Mouse (Mus musculus) neural tube, embryonic 11.5 days (tissue): ENCODE data around the gene Hmg20a. TPM values are rescaled to one million over a fixed set of nuclear protein-coding genes. Genes with fewer than 3 reads are reported as not detected.
"Not testable (repeated sequence)": the region's sequence is repeated elsewhere in the genome, so short reads cannot be mapped to it uniquely, and the experiment has no call there.

Experiments used
- ATAC-seq: fragments of 200-750 bp; cut with Nextera tagmentation; 2 replicates; pipeline ENCODE4 v1.8.0; 2017; ENCODE audit warnings: moderate number of reproducible peaks, mild to moderate bottlenecking, moderate TSS enrichment, moderate library complexity; ENCODE audit not compliant: insufficient read depth, low FRiP score, low TSS enrichment
- DNase-seq: peaks from one replicate; pipeline ENCODE4 v3.0.0-alpha.2; 2015; ENCODE audit warnings: low spot score
- H3K27ac ChIP-seq: fragments of 300-500 bp; sonication (generic); 2 replicates; pipeline ENCODE4 v1.5.1; 2014; ENCODE audit warnings: low read depth, mild to moderate bottlenecking, low read length
- H3K27me3 ChIP-seq: fragments of 300-500 bp; sonication (generic); 2 replicates; pipeline ENCODE4 v1.6.1; 2014; ENCODE audit warnings: mild to moderate bottlenecking, low read length, mixed read lengths; ENCODE audit not compliant: control insufficient read depth, insufficient read depth
- H3K36me3 ChIP-seq: fragments of 300-500 bp; sonication (generic); 2 replicates; pipeline ENCODE4 v1.6.1; 2014; ENCODE audit warnings: mild to moderate bottlenecking, low read length, moderate library complexity, mixed read lengths; ENCODE audit not compliant: control insufficient read depth, insufficient read depth
- H3K4me1 ChIP-seq: fragments of 300-500 bp; sonication (generic); 2 replicates; pipeline ENCODE4 v1.6.1; 2014; ENCODE audit warnings: low read length, mixed read lengths; ENCODE audit not compliant: control insufficient read depth, insufficient read depth
- H3K4me2 ChIP-seq: fragments of 300-500 bp; sonication (generic); 2 replicates; pipeline ENCODE4 v1.6.1; 2014; ENCODE audit warnings: low read depth, mild to moderate bottlenecking, moderate library complexity
- H3K4me3 ChIP-seq: fragments of 300-500 bp; sonication (generic); 2 replicates; pipeline ENCODE4 v1.5.1; 2014; ENCODE audit warnings: low read depth, low read length
- H3K9ac ChIP-seq: fragments of 300-500 bp; sonication (generic); 2 replicates; pipeline ENCODE4 v1.6.1; 2014; ENCODE audit warnings: mild to moderate bottlenecking, low read length
- H3K9me3 ChIP-seq: fragments of 300-500 bp; sonication (generic); 2 replicates; pipeline ENCODE4 v1.6.1; 2016; ENCODE audit warnings: low read length; ENCODE audit not compliant: control insufficient read depth
- WGBS: fragments of 180-500 bp; shearing (Covaris S2); extraction: QIAGEN DNeasy Blood & Tissue Kit; methylation state at CpG from one replicate; pipeline ENCODE4 v1.1.7; 2014; 5-methylcytosine and 5-hydroxymethylcytosine counted together
- polyA plus RNA-seq: library from polyadenylated mRNA; unstranded; fragments of >200 nt; fragmentation: Nextera tagmentation; extraction: Ambion mirVana; gene quantifications from 2 replicates; pipeline ENCODE4 v1.2.1, GENCODE M21; 2014

Gene Hmg20a
- polyA plus RNA-seq, 1 experiment from 2014 or later: 68.2 TPM

DNA sequence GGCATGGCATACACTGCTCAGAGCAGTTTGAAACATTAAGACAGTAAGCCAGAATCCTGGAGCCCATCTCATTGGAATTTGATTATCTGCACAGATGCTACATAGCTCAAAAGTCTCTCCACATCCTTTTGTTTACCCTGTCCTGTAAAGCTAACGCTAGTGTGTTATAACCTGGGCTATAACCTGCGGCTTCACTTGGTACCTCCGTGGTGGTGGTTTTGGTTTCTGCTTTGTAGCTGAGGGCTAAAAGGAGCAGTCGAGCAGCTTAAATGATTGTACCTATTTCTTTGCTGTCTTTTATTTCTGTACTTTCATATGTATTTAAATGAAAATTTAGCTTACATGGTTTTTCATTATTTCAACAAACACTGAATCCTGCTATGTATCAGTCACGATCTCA lies 3.6 kb downstream of the Hmg20a start:
- Histone ChIP-seq H3K27me3 (no peaks in the 10 kb centered on the region), H3K9me3 (no peaks in the 10 kb centered on the region), H3K4me2 (no peak overlapping the region), H3K4me3 (no peak overlapping the region), H3K4me1 (peaks cover under 1% of the 10 kb centered on the region; the same call in 1 of the 2 replicates), H3K36me3 (no peaks in the 10 kb centered on the region), H3K27ac (no peak overlapping the region), H3K9ac (no peak overlapping the region)
- ATAC-seq (no peak), DNase-seq (no peak)
- 84% methylated on average over 5 of the region's 5 CpGs for WGBS

DNA sequence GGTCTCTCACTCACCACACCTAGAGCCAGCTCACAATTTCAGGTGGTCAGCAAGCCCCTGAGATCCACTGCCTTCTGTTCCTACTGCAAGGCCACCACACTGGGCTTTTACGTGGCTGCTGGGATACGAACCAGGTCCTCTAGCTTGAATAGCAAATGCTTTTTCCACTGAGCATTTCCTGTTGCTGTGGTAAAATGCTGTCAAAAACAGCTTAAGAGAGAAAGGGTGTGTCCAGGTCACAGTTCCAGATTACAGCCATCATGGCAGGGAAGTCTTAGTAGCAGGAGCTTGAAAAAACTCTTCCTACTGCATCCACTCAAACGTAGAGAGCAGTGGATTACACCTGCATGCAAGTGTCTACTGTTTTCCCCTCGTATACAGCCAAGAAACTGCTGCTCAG lies 6.5 kb downstream of the Hmg20a start:
- DNase-seq: no peak
- no peaks in the 10 kb centered on the region for H3K9me3 ChIP-seq
- H3K27me3 ChIP-seq: no peaks in the 10 kb centered on the region
- 84% methylated on average over 4 of the region's 4 CpGs for whole genome bisulfite sequencing
- no peak overlapping the region for H3K27ac ChIP-seq
- no peak for ATAC-seq
- no peak overlapping the region for H3K4me2 ChIP-seq
- no peak overlapping the region for H3K9ac ChIP-seq
- no peak overlapping the region for H3K4me3 ChIP-seq
- no peaks in the 10 kb centered on the region for H3K4me1 ChIP-seq
- H3K36me3 ChIP-seq: no peaks in the 10 kb centered on the region

DNA sequence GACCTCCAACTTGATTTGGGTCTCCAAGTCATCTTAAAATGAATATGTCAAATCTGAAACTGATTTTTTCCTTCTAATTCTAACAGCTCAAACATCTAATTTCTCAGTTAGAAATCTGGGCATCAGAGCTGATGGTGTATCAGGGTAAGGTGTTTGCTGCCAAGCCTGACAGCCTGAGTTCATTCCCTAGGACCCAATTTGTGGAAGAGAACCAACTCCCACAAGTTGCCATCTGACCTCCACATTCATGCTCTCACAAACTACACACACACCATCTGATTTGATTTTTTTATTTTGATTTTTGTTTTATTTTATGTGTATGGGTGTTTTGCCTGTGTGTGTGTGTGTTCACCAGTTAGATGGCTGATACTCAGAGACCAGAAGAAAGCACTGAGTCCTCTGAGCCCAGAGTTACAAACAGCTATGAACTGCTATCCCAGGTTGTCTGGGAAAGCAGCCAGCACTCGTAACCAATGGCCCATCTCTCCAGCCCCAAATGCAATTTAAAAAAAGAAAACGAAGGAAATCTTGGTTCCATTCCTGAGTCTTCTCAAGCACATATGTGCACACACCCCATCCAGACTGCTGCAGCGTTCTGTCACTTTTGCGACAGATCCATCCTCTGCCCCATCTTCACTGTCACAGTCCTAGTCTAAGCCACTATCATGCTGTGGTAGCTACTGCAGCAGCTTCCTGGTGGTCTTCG lies 17.6 kb downstream of the Hmg20a start:
- H3K27ac ChIP-seq: no peak overlapping the region
- DNase-seq (no peak), ATAC-seq (no peak)
- no peaks in the 10 kb centered on the region for H3K27me3 ChIP-seq
- no peak overlapping the region for H3K9ac ChIP-seq
- no peak overlapping the region for H3K4me2 ChIP-seq
- WGBS: 94% methylated on average over 5 of the region's 5 CpGs
- H3K4me3 ChIP-seq: no peak overlapping the region
- no peaks in the 10 kb centered on the region for H3K36me3 ChIP-seq
- H3K4me1 ChIP-seq: no peaks in the 10 kb centered on the region
- no peaks in the 10 kb centered on the region for H3K9me3 ChIP-seq

DNA sequence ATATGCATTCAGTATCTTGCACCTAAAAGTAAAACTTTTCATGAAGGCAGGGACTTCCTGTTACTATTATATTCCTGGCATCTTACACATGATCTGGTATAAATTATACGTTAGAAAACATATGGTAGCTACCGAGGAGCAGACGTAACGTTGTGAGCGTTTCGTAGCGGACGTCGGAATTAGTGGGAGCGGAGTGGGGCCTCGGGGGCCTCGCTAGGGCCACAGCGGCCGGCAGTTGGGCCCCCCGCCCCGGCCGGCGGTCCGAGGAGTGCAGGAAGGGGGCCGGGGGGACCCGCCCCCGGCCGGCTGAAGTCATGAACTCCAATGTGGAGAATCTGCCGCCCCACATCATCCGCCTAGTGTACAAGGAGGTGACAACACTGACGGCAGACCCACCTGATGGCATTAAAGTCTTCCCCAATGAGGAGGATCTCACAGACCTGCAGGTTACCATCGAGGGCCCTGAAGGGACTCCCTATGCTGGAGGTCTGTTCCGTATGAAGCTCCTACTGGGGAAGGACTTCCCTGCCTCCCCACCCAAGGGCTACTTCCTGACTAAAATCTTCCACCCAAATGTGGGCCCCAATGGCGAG lies 19.0 kb downstream of the Hmg20a start:
- H3K4me2 ChIP-seq, H3K27me3 ChIP-seq, H3K36me3 ChIP-seq, H3K4me1 ChIP-seq, ATAC-seq, H3K9ac ChIP-seq, H3K27ac ChIP-seq, H3K9me3 ChIP-seq, DNase-seq, H3K4me3 ChIP-seq: not testable (repeated sequence)
- WGBS: 95% methylated on average over 21 of the region's 29 CpGs

DNA sequence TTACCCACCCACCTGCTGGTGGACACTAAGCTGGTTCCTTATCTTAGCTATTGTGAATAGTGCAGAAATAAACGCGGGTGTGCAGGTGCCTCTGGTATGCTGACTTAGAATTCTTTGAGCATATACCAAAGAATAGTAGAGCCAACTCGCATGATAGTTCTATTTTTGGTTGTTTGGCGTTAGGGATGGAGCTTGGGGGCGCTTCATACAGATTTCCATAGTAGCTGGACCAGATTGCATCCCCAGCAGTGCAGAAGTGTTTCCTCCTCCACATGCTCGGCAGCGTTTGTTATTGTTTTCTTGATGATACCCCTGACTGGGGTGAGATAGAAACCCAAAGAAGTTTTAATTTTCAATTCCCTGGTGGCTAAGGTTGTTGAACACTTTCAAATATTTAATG lies 21.3 kb downstream of the Hmg20a start:
- DNase-seq: no peak
- Histone ChIP-seq H3K4me3 (no peak overlapping the region), H3K27ac (no peak overlapping the region), H3K36me3 (no peaks in the 10 kb centered on the region), H3K27me3 (no peaks in the 10 kb centered on the region), H3K9me3 (no peaks in the 10 kb centered on the region), H3K9ac (no peak overlapping the region), H3K4me1 (no peaks in the 10 kb centered on the region), H3K4me2 (no peak overlapping the region)
- ATAC-seq: no peak
- WGBS: 76% methylated on average over 7 of the region's 7 CpGs

DNA sequence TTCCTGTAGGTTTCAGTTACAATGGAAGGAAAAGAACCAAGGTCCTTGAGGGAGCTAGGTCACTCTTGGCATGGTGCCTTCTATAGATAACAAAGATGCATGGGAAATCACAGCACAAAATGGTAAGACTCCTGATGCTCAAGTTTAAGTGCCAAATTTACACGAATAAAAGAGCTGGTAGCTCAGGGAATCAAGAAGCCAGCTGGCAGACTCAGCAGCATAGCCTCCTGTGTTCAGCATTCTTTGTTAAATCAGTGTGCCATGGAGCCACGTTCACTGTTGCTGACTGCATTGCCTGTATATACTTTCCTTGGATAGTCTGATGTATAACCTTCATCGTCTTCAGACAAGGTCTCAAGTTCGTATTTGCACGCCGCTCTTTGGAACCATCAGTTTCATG lies 33.2 kb downstream of the Hmg20a start:
- ATAC-seq (no peak), DNase-seq (no peak)
- Histone ChIP-seq H3K9ac (no peak overlapping the region), H3K27ac (no peak overlapping the region), H3K36me3 (no peaks in the 10 kb centered on the region), H3K27me3 (no peaks in the 10 kb centered on the region), H3K4me1 (no peaks in the 10 kb centered on the region), H3K4me3 (no peak overlapping the region), H3K4me2 (no peak overlapping the region), H3K9me3 (no peaks in the 10 kb centered on the region)
- WGBS: 96% methylated on average over 6 of the region's 6 CpGs

DNA sequence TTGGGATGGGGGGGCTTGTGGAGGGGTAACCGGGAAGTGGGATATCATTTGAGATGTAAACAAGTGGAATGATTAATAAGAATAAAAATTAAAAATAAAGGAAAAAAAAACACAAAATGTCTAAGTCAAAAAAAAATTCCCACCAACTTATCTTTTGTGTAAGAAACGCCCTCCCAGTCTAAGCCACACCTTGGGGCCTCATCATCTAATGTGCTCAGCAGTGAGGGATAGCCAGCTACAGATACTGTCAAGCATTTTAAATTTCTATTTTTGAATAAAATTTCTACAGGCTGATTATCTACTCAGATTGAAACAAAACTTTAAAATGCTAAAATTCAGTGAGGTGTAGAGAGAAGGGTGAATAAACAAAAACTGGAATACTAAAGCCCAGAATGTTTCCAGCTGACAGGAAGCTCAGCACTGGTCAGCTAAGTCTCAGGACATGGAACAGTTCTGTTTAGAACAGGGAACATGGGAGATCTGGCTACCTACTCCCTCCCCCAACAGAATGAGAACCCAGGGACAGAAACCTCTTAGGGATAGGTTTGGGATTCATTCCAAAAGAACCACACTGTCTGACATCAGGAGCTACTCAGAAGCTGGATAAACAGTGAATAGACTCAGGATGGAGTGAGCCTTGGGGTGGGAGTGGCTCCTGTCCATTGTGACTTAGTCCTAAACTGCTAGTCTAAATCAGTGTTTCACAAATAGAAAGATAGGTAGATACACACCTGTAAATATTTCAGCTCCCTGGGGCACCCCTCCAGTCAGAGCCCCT lies 34.8 kb downstream of the Hmg20a start:
- Histone ChIP-seq H3K9ac (no peak overlapping the region), H3K36me3 (no peaks in the 10 kb centered on the region), H3K4me2 (no peak overlapping the region), H3K27ac (no peak overlapping the region), H3K9me3 (no peaks in the 10 kb centered on the region), H3K4me1 (no peaks in the 10 kb centered on the region), H3K27me3 (no peaks in the 10 kb centered on the region), H3K4me3 (no peak overlapping the region)
- ATAC-seq: no peak
- DNase-seq: no peak
- WGBS: 98% methylated on average over 2 of the region's 2 CpGs

DNA sequence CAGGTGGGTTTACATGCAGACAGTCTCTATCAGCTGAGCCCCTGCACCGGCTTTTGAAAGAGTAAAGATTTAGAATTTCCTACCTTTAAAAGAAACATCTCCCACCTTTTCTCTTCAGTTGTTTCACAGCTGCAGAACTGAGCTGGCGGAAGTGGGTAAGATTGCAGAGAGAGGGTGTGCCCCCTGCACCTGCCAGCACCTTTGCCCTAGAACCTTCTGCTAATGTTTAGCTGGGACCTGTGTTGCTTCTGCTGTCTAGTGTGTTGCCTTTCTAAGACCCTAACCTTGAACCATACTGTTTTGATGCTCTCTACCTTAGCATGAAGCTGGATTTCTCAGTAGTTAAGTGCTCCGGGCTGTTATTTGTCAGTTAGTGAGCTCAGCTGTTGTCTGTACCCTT lies 38.0 kb downstream of the Hmg20a start:
- Histone ChIP-seq H3K4me1 (no peaks in the 10 kb centered on the region), H3K27me3 (no peaks in the 10 kb centered on the region), H3K9me3 (no peaks in the 10 kb centered on the region), H3K27ac (no peak overlapping the region), H3K4me3 (no peak overlapping the region), H3K4me2 (no peak overlapping the region), H3K9ac (no peak overlapping the region), H3K36me3 (no peaks in the 10 kb centered on the region)
- ATAC-seq (no peak), DNase-seq (no peak)
- WGBS: 88% methylated on average over 3 of the region's 3 CpGs

DNA sequence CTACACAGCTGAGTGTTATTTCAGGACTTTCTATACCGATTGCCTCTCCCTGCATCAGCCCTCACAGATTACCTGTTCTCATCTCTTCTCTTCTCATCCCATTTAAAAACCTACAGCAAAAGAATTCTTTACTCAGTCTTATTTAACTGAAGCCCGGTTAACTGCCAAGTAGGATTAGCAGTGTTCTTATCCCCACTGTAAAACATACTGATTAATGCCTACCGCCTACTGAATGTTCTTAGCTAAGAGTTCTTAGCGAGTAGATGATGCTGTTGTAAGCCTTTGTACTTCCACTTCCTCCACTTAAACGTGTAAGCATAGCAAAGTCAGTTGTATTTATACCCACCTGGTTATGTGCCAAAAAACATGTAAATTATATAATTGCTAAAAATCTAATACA lies 42.6 kb downstream of the Hmg20a start:
- H3K27me3 ChIP-seq: no peaks in the 10 kb centered on the region
- DNase-seq (no peak), ATAC-seq (no peak)
- no peak overlapping the region for H3K9ac ChIP-seq
- H3K4me1 ChIP-seq: peaks cover 16% of the 10 kb centered on the region
- H3K9me3 ChIP-seq: no peaks in the 10 kb centered on the region
- H3K4me2 ChIP-seq: no peak overlapping the region
- 88% methylated on average over 5 of the region's 5 CpGs for WGBS
- no peaks in the 10 kb centered on the region for H3K36me3 ChIP-seq
- no peak overlapping the region for H3K4me3 ChIP-seq
- no peak overlapping the region for H3K27ac ChIP-seq
